Mouse (Mus musculus): ENCODE data around the gene Gstm1. TPM values are rescaled to one million over a fixed set of nuclear protein-coding genes. Genes with fewer than 3 reads are reported as not detected.

Gene Gstm1
- 104 TPM for polyA plus RNA-seq (2014; fragmentation: Illumina TruSeq; extraction: RNeasy Lipid Tissue Mini Kit (QIAGEN cat#74804); ENCODE audit: low read depth, low replicate concordance)

DNA sequence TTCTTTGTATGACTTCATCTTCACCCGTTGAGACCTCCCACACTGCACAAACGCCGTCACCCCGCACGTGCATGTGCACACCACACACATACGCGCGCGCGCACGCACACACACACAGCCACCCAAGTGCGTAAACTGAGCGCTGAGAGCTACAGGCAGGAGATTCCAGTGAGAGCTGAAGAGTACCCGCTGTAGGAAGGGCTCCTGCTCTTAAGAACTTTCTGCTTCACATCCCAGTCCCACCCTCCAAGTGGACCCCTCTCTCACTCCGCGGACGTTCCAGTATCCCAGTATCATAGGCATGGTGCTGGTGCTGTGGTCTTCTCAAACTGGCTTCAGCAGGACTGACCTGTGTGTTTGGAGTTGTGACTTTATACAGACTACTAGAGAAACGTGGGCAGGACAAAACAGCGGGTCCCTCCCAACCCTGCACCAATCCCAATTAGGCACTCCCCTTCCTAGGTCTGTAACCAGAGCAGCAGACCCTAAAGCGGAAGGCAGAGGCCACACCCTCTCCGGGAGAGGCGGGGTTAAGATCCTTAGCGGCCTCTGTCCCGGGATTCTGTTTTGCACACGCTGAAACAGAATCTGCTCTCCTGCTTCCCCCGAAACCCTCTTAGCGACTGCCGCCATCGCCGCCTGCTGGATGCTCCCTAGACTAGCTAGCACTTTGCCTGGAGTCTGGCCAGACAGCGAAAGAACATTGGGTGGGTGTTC, at the start of gene Gstm1:
Gstm1 (minus strand) TSS at position 501 of the 717 bp plus-strand sequence.

DNA sequence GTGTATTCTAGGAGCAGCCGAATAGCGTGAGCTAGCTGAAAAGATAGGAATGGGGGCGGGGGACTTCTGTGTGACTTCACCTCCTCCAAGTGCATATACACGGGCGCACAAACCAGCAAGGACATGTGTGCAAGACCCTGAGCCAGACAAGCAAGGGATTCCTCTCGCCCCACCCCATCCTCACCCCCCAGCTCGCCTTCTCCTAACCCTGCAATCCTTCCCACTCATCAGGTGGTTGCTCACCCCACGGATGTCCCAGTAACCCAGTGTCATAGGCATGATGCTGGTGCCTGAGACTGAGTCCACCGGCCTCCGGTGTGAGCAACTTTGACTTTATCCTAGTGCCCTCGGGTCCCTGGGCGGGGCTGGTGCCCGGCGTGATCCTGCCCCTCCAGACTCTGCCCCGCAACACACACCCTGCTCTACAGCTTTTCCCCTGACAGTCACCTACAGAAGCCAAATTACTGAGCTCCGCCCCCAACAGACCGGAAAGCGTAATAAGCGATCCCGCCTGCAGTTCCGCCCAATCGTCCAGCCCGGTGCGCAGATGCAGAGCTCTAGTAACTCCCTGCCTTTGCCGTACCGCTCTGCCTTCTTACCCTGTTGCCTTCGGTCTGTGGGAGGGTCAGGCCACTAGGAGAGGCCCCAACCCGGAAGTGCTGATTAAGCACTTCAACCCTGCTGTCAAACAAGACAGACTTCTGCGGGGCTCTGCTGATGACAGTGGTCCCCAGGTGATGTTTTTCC, 26.8 kb upstream of the Gstm1 start, which contains the start of gene Gstm4:
Gstm4 (minus strand) TSS at position 501 of the 747 bp plus-strand sequence.

DNA sequence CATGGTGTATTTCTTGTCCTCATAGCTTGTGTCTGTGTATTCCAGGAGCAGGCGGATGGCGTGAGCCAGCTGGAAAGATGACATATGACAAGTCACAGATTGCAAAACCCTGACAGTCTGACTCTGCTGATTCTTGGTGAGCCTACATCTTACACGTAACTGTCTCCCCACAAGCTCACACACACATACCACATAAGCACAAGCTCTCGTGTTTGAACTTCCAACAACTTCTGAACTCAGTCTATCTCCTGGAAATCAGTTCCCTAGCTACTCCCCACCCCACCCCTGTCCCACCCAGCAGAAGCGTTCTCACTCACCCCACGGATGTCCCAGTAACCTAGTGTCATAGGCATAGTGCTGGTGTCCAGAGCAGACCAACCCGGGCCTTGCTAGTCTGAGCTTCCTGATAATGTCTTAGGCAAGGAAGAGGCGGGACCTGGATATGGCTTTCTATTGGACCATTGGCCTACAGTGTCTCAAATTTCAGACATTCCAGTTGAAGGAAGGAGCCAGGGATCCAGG, 31.7 kb downstream of the Gstm1 start, which contains the start of gene Gstm2:
Gstm2 (minus strand) TSS at position 413 of the 522 bp plus-strand sequence.

DNA sequence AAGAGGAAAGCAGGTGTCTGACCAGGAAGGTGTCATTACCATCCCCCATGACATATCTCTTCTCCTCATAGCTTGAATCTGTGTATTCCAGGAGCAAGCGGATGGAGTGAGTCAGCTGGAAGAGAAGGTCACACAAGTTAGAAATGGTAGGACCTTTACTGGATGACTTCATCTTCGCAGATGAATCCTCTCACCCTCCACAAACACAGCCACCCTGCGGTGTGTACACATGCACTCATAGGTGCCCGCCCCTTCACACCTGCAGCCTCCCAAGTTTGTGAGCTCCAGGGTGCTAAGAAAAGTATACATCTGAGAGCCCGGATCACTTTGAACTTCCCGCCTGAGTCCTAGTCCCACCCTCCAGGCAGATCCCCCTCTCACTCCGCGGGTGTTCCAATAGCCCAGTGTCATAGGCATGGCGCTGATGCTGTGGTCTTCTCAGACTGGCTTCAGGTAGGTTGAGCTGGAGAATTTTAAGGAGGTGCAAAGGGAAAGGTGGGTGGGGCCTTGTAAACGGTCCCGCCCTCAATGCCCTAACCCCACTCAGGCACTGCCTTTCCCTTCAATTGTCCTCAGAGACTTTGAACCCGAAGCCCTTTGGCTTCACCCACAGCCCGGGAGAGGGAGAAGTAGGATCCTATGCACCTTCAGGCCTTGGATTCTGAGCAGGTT, 48.9 kb downstream of the Gstm1 start, which contains the start of gene Gstm3:
Gstm3 (minus strand) TSS at position 560 of the 672 bp plus-strand sequence.

Other genes with a start within 250 kb of the Gstm1 start
- 7.9 TPM for gene Eps8l3, start 140.7 kb downstream of the Gstm1 start, polyA plus RNA-seq (2014; fragmentation: Illumina TruSeq; extraction: RNeasy Lipid Tissue Mini Kit (QIAGEN cat#74804); ENCODE audit: low read depth, low replicate concordance)
- 3,284 TPM for gene Gstm5, start 122.2 kb downstream of the Gstm1 start, polyA plus RNA-seq (2014; fragmentation: Illumina TruSeq; extraction: RNeasy Lipid Tissue Mini Kit (QIAGEN cat#74804); ENCODE audit: low read depth, low replicate concordance)
- 22.5 TPM for gene Gstm7, start 86.2 kb downstream of the Gstm1 start, polyA plus RNA-seq (2014; fragmentation: Illumina TruSeq; extraction: RNeasy Lipid Tissue Mini Kit (QIAGEN cat#74804); ENCODE audit: low read depth, low replicate concordance)
- gene Gstm6, start 74.2 kb downstream of the Gstm1 start, polyA plus RNA-seq (2014; fragmentation: Illumina TruSeq; extraction: RNeasy Lipid Tissue Mini Kit (QIAGEN cat#74804); ENCODE audit: low read depth, low replicate concordance) = 56.0 TPM
- gene Gstm3, start 48.7 kb downstream of the Gstm1 start, polyA plus RNA-seq (2014; fragmentation: Illumina TruSeq; extraction: RNeasy Lipid Tissue Mini Kit (QIAGEN cat#74804); ENCODE audit: low read depth, low replicate concordance) = not detected
- gene Gstm2, start 31.5 kb downstream of the Gstm1 start, polyA plus RNA-seq (2014; fragmentation: Illumina TruSeq; extraction: RNeasy Lipid Tissue Mini Kit (QIAGEN cat#74804); ENCODE audit: low read depth, low replicate concordance) = 222 TPM
- gene Gstm4, start 26.9 kb upstream of the Gstm1 start, polyA plus RNA-seq (2014; fragmentation: Illumina TruSeq; extraction: RNeasy Lipid Tissue Mini Kit (QIAGEN cat#74804); ENCODE audit: low read depth, low replicate concordance) = 2.7 TPM
- gene Ampd2, start 68.7 kb upstream of the Gstm1 start, polyA plus RNA-seq (2014; fragmentation: Illumina TruSeq; extraction: RNeasy Lipid Tissue Mini Kit (QIAGEN cat#74804); ENCODE audit: low read depth, low replicate concordance) = 1.7 TPM
- 0.90 TPM for gene Gnat2, start 74.8 kb upstream of the Gstm1 start, polyA plus RNA-seq (2014; fragmentation: Illumina TruSeq; extraction: RNeasy Lipid Tissue Mini Kit (QIAGEN cat#74804); ENCODE audit: low read depth, low replicate concordance)
- gene Gnai3, start 128.2 kb upstream of the Gstm1 start, polyA plus RNA-seq (2014; fragmentation: Illumina TruSeq; extraction: RNeasy Lipid Tissue Mini Kit (QIAGEN cat#74804); ENCODE audit: low read depth, low replicate concordance) = 93.3 TPM
- gene Gpr61, start 136.9 kb upstream of the Gstm1 start, polyA plus RNA-seq (2014; fragmentation: Illumina TruSeq; extraction: RNeasy Lipid Tissue Mini Kit (QIAGEN cat#74804); ENCODE audit: low read depth, low replicate concordance) = 0.38 TPM
- gene Amigo1, start 168.4 kb upstream of the Gstm1 start, polyA plus RNA-seq (2014; fragmentation: Illumina TruSeq; extraction: RNeasy Lipid Tissue Mini Kit (QIAGEN cat#74804); ENCODE audit: low read depth, low replicate concordance) = 0.43 TPM
- gene Cyb561d1, start 183.2 kb upstream of the Gstm1 start, polyA plus RNA-seq (2014; fragmentation: Illumina TruSeq; extraction: RNeasy Lipid Tissue Mini Kit (QIAGEN cat#74804); ENCODE audit: low read depth, low replicate concordance) = 1.4 TPM
- gene Atxn7l2, start 193.0 kb upstream of the Gstm1 start, polyA plus RNA-seq (2014; fragmentation: Illumina TruSeq; extraction: RNeasy Lipid Tissue Mini Kit (QIAGEN cat#74804); ENCODE audit: low read depth, low replicate concordance) = 0.85 TPM
- 0.17 TPM for gene Sypl2, start 208.7 kb upstream of the Gstm1 start, polyA plus RNA-seq (2014; fragmentation: Illumina TruSeq; extraction: RNeasy Lipid Tissue Mini Kit (QIAGEN cat#74804); ENCODE audit: low read depth, low replicate concordance)
- gene Psma5, start 239.0 kb upstream of the Gstm1 start, polyA plus RNA-seq (2014; fragmentation: Illumina TruSeq; extraction: RNeasy Lipid Tissue Mini Kit (QIAGEN cat#74804); ENCODE audit: low read depth, low replicate concordance) = 65.6 TPM